Mouse (Mus musculus): ENCODE data around the gene Zfp90.
"Not testable (repeated sequence)": the region's sequence is repeated elsewhere in the genome, so short reads cannot be mapped to it uniquely, and the experiment has no call there.

The Zfp90 gene

DNA sequence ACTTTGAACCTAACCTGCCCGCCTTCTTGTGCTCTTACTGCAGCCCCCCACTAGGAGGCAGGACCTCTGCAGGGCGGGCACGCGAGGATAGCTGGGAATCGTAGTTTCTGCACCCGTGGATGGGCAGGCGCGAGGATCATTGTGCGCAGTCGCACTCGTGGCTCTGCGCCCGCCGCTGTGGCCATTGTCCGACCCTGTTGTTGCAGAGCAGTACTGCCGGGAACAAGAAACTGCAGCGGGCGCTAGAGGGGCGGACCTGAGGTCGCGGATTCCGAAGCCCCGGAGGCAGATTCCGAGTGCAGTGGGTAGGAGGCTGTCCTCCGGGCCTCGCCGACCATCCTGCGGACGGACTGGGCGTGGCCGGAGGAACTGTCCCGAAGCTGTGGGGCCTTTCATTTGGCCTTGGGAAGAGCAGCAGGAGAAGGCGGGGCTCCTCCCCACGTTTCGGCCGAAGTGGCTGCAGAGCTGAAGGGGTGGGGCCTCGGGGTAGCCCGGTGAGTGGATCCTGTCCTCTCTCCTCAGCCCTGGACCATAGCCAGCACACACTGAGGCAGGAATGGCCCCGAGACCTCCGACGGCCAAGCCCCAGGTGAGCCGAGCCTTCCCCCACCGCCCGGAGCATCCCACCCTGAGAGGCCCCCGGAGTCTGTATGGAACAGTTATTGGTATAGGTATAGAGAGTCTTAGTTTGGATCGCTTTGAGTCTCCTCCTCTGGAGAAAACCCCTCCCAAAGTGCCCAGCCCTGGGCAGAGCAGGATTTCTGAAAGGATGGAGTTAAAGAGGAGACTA, at the start of gene Zfp90:
Zfp90 (plus strand) TSS at position 146 of the 790 bp plus-strand sequence.
- in situ Hi-C loops (cut with MboI, MseI): loop anchor here (10.0 kb wide), 2 partner anchors 119 to 129 kb away; no protein-coding TSS in a partner anchor

- in situ Hi-C loops (cut with MboI, MseI): no loop called here
These were observed 46.6 kb upstream of the Zfp90 start for GRCm38 (mm10) chr8:106368501-106368900.

DNA sequence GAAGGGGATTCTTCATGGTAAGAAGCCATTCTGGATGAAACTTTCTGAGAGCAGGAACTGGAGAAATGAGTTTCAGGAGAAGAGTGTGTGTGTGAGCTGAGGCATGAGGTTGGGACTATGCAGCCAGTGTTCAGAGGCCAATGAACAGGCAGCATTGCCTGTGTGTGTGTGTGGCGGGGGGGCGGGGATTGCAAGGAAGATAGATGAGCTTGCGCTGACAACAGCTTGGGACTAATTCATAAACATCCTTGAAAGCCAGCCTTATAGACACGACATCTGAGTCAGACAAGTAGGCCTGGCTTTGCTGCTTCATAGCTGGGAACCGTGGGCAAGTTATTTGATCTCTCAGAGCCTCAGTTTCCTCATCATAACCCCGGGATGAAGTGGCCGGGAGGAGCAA, 46.1 kb upstream of the Zfp90 start:
- in situ Hi-C loops (cut with MboI, MseI): no loop called here

- in situ Hi-C loops (cut with MboI, MseI): no loop called here
These were observed 39.2 kb upstream of the Zfp90 start for GRCm38 (mm10) chr8:106375957-106376356.

DNA sequence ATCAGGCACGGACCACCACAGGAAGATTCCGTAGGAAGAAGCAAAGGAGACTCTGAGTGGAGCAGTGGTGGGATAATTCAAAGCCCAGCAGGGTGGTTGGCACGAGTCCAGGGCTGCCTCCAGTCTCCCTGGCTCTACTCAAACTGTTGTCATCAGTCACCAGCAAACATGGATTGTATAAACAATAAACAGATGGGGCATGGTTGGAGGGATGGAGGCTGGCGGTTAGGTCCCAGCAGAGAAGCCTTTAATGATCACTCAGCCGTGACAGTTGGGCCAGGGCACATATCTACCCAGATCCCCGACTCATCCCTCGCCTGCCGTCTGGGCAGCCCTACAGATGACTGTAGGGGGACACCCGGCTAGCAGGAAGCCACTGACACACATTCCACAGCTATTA, 38.3 kb upstream of the Zfp90 start:
- in situ Hi-C loops (cut with MboI, MseI): no loop called here

- in situ Hi-C loops (cut with MboI, MseI): no loop called here
These were observed 36.6 kb upstream of the Zfp90 start for GRCm38 (mm10) chr8:106378501-106379048.

- in situ Hi-C loops (cut with MboI, MseI): no loop called here
These were observed 35.8 kb upstream of the Zfp90 start for GRCm38 (mm10) chr8:106379357-106379756.

- in situ Hi-C loops (cut with MboI, MseI): no loop called here
These were observed 34.1 kb upstream of the Zfp90 start for GRCm38 (mm10) chr8:106381026-106381425.

GRCm38 (mm10) chr8:106387801-106388415, 27.2 kb upstream of the Zfp90 start:
- in situ Hi-C loops (cut with MboI, MseI): no loop called here

DNA sequence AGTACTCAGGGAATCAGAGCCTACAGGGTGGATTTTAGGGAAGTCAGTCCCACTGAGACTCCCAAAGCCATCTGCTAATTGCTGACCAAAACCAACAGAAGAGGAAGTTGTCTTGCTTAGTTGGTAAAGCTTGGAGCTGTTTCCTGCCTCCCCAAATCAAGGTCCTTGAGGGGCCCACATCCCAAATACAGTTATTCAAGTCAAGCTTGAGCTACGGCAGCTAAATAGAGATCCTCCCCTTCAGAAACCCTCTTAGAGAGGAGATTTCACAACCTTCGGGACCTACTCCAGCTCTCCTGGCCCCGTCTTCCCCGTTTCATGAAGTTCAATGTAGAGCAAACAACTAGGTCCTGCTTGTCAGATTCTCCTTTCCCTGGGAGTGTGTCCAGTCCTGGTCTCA, 20.6 kb upstream of the Zfp90 start:
- in situ Hi-C loops (cut with MboI, MseI): no loop called here

DNA sequence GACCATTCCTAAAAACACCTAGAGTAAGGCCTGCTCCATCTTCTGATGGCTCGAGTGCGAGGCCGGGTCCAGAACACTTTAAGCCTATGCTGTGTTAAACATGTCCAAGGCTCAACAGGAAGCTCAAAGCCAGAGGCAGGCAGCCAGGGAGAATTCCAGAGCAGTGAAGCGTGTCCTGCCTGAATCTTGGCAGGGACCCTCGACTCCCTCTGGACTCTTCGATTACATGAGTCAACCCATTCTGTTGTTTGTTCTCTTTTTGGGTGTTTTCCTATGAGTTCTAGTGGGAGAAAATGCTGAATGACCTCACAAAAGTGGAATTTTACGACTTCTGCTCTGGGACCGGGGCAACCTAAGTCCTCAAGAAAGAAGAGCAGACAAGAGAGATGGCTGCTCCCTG, 15.4 kb upstream of the Zfp90 start:
- in situ Hi-C loops (cut with MboI, MseI): no loop called here

GRCm38 (mm10) chr8:106400181-106400580, 14.9 kb upstream of the Zfp90 start:
- in situ Hi-C loops (cut with MboI, MseI): no loop called here

GRCm38 (mm10) chr8:106403246-106403933, 11.7 kb upstream of the Zfp90 start:
- in situ Hi-C loops (cut with MboI, MseI): no loop called here

DNA sequence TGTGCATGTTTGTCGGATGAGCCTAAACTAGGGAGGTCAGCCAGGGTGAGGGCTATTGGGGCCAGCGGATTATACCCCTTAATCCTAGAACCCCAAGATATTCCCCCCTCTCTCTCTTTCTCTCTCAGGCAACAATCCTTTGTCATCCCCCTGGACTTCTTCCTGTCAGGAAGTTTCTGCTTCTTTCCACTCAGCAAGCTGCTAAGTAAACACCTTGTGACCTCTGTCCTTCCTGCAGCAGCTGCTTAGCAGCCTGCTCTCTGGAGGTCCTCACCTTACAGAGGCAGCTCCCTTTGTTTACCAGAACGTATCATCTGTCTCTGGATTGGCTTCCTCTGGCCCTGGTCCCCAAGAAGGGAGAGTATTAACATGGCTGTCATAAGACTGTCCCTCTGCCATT, 10.3 kb upstream of the Zfp90 start:
- in situ Hi-C loops (cut with MboI, MseI): no loop called here

- in situ Hi-C loops (cut with MboI, MseI): no loop called here
These were observed 9.3 kb upstream of the Zfp90 start for GRCm38 (mm10) chr8:106405810-106406209.

DNA sequence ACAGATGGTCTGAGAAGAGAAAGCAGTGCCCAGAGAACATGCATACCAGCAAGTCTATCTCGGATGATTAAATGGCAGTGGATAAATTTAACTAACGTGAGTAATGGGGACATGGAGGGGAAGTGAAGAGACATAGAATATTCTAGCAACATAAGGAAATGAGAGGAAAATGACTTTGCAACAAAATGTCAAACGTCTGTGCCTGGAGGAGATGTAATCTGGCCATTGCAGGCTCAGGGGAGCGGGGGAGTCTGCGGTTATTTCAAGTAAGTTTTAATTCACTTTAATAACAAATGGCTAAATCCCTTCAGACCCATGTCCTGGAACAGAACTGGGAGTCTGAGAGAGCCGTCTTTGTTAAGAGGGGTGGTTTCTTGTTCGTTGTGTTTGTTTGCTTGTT, 5.1 kb upstream of the Zfp90 start:
- in situ Hi-C loops (cut with MboI, MseI): loop anchor here (10.0 kb wide), 2 partner anchors 125 to 135 kb away; no protein-coding TSS in a partner anchor

DNA sequence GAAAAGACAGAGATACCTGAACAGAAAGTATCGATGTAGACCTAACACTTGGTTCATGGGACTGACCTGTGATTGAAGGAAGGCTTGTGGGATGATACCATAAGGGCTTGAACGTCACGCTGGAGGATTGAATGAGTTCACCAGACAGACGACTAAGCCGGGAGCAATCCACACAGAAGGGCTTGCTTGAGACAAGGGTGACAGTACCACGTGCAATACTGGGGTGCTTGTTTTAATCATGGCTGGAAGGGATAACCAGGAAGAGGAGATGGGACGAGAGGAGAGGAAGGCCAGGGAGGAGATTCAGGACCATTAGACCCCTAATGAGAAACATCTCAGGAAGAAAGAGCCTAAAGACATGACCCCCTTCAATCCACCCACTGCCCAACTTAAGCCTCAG, 4.6 kb upstream of the Zfp90 start:
- in situ Hi-C loops (cut with MboI, MseI): loop anchor here (10.0 kb wide), 2 partner anchors 124 to 134 kb away; no protein-coding TSS in a partner anchor

GRCm38 (mm10) chr8:106411783-106412451, 3.2 kb upstream of the Zfp90 start:
- in situ Hi-C loops (cut with MboI, MseI): loop anchor here (10.0 kb wide), 2 partner anchors 123 to 133 kb away; no protein-coding TSS in a partner anchor

- in situ Hi-C loops (cut with MboI, MseI): loop anchor here (10.0 kb wide), 2 partner anchors 117 to 127 kb away; no protein-coding TSS in a partner anchor
These were observed 2.6 kb downstream of the Zfp90 start for GRCm38 (mm10) chr8:106417692-106418091.

- in situ Hi-C loops (cut with MboI, MseI): no loop called here
These were observed 16.0 kb downstream of the Zfp90 start for GRCm38 (mm10) chr8:106431088-106431487.

- in situ Hi-C loops (cut with MboI, MseI): not testable (repeated sequence)
These were observed 16.8 kb downstream of the Zfp90 start for GRCm38 (mm10) chr8:106431952-106432351.

All from T-helper 17 cell (primary cell).